Mouse (Mus musculus) T-helper 1 cell (primary cell): ENCODE measurements around the gene Olfr1414.
"Not testable (repeated sequence)": the region's sequence is repeated elsewhere in the genome, so short reads cannot be mapped to it uniquely, and the experiment has no call there.

Experiments used
- in situ Hi-C: fragments of 300-600 bp; cut with MboI, MseI; formaldehyde crosslinking; loops from one replicate; pipeline ENCODE4 v1.15.1; 2025; ENCODE audit warnings: high pct_unique_total_duplicates

Olfr1414 gene

GRCm38 (mm10) chr1:92518561-92518960 is at the start of gene Olfr1414:
TSS of gene Olfr1414 (minus strand) at chr1:92518661.
- in situ Hi-C loops, result no loop called here

- in situ Hi-C loops, result no loop called here
These were observed 27.5 kb upstream of the Olfr1414 start for GRCm38 (mm10) chr1:92545929-92546328.

GRCm38 (mm10) chr1:92539071-92539470 is 20.6 kb upstream of the Olfr1414 start:
- in situ Hi-C loops, result no loop called here

- in situ Hi-C loops, result no loop called here
These were observed 18.5 kb upstream of the Olfr1414 start for GRCm38 (mm10) chr1:92536972-92537371.

- in situ Hi-C loops, result loop anchor here (5.0 kb wide), 1 partner anchor 84 kb away; the partner anchor contains the start of gene Olfr1410
These were observed 5.3 kb upstream of the Olfr1414 start for GRCm38 (mm10) chr1:92523764-92524163.

GRCm38 (mm10) chr1:92521376-92521775 is 2.9 kb upstream of the Olfr1414 start:
- in situ Hi-C loops, result loop anchor here (5.0 kb wide), 1 partner anchor 86 kb away; the partner anchor contains the start of gene Olfr1410

GRCm38 (mm10) chr1:92519046-92519445 is 585 bp upstream of the Olfr1414 start:
- in situ Hi-C loops, result no loop called here

- in situ Hi-C loops, result no loop called here
These were observed 3.1 kb downstream of the Olfr1414 start for GRCm38 (mm10) chr1:92515390-92515789.

GRCm38 (mm10) chr1:92511646-92512045 is 6.8 kb downstream of the Olfr1414 start:
- in situ Hi-C loops, result not testable (repeated sequence)

- in situ Hi-C loops, result no loop called here
These were observed 22.5 kb downstream of the Olfr1414 start, which contains the start of gene Olfr1415 for GRCm38 (mm10) chr1:92496001-92496400. TSS of gene Olfr1415 (minus strand) at chr1:92496101.

- in situ Hi-C loops, result no loop called here
These were observed 33.4 kb downstream of the Olfr1414 start, which contains the start of gene Olfr1416 for GRCm38 (mm10) chr1:92485013-92485412. TSS of gene Olfr1416 (minus strand) at chr1:92485113.

- in situ Hi-C loops, result loop anchor here (5.0 to 10.0 kb wide), 2 partner anchors 141 to 168 kb away; partner anchors contain the start of genes Cops9 and Olfr12
These were observed 44.3 kb downstream of the Olfr1414 start for GRCm38 (mm10) chr1:92474066-92474578.

GRCm38 (mm10) chr1:92473165-92474041 is 45.1 kb downstream of the Olfr1414 start, which contains the start of gene Ndufa10:
TSS of gene Ndufa10 (minus strand) at chr1:92473860.
- in situ Hi-C loops, result loop anchor here (5.0 to 10.0 kb wide), 2 partner anchors 141 to 169 kb away; partner anchors contain the start of genes Cops9 and Olfr12

GRCm38 (mm10) chr1:92468891-92469290 is 49.6 kb downstream of the Olfr1414 start:
- in situ Hi-C loops, result no loop called here

GRCm38 (mm10) chr1:92458416-92458815 is 60.0 kb downstream of the Olfr1414 start:
- in situ Hi-C loops, result loop anchor here (10.0 kb wide), 1 partner anchor 1394 kb away; no protein-coding TSS in a partner anchor

GRCm38 (mm10) chr1:92457758-92458157 is 60.7 kb downstream of the Olfr1414 start:
- in situ Hi-C loops, result loop anchor here (10.0 kb wide), 1 partner anchor 1393 kb away; no protein-coding TSS in a partner anchor
